Mouse (Mus musculus): ENCODE data around the gene Acvrl1. TPM values are rescaled to one million over a fixed set of nuclear protein-coding genes. Genes with fewer than 3 reads are reported as not detected.

The Acvrl1 gene
- polyA plus RNA-seq, 1 experiment from 2014 or later, result 10.2 TPM

DNA sequence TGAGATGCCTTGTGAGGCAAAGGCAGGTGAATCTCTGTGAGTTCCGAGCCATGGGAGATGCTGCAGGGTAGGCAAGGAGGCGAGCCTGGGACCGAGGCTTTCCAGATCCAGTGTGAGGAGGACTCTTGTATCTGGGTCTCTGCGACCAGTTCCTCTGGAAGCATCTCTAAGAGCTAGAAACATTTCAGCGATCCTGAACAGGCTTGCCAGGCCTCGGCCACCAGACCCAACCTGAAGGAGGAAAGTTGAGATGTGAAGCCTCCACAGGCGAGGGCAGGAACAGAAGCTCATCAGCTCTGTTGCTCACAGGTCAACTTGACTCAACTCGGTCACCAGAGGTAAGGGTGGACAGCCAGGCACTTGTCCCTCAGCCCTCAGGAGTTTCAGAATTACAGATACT lies 36.8 kb upstream of the Acvrl1 start:
- H3K4me2 ChIP-seq (ENCODE audit: low read length), result no peak overlapping the region
- H3K4me3 ChIP-seq (ENCODE audit: low read length), result no peak overlapping the region
- peaks cover 16% of the 10 kb centered on the region for H3K4me1 ChIP-seq (ENCODE audit: control insufficient read depth, insufficient read depth, low read depth, low read length)
- H3K36me3 ChIP-seq (ENCODE audit: control insufficient read depth, insufficient read depth, low read length), result no peaks in the 10 kb centered on the region
- no peak for ATAC-seq
- no peak overlapping the region for H3K9ac ChIP-seq (ENCODE audit: low read depth, low read length)
- no peaks in the 10 kb centered on the region for H3K9me3 ChIP-seq (ENCODE audit: control insufficient read depth, low read length)
- WGBS, result 96% methylated on average over 8 of the region's 8 CpGs
- no peaks in the 10 kb centered on the region for H3K27me3 ChIP-seq (replicated peaks; ENCODE audit: control insufficient read depth, insufficient read depth, low read length)
- H3K27ac ChIP-seq (ENCODE audit: low read depth, low read length), result no peak overlapping the region

DNA sequence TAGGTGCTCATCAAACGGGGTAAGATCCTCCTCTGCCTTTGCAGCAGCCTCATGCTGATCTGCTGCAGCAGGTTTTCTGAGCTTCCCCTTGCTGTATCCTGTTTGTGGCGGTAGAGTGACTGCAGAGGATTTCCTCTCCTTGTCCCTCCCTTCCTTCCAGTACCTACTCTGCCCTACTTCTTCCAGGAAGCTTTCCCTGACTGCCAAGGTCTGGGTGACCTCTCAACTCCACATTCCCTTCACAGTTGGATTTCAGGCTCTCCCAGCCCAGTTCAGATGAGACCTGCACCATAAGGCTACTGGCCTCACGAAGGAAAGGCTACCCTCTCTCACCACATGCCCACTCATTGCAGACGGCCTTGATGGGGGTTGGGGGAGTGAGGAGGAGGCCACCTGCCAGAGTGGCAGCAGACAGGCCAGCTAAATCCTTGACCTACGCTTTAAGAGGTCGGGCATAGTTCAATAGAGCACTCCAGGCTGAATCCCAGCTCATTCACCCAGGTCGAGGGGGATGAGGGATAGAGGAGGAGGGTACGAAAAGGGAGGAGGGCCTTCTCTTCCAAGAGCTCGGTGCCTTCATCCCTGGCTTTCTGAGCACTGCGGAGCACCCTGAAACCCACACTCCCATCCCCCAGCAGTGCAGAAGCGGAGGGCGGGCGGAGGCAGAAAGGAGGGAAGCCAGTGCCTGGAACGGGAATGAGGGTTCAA lies 36.0 kb upstream of the Acvrl1 start:
- no peak overlapping the region for H3K4me2 ChIP-seq (ENCODE audit: low read length)
- H3K27me3 ChIP-seq (replicated peaks; ENCODE audit: control insufficient read depth, insufficient read depth, low read length), result no peaks in the 10 kb centered on the region
- H3K27ac ChIP-seq (ENCODE audit: low read depth, low read length), result peak overlapping the region; percentile 64
- 0 out of 2 replicates have a peak, but pooled peaks have one; percentile 2 for ATAC-seq
- H3K4me1 ChIP-seq (ENCODE audit: control insufficient read depth, insufficient read depth, low read depth, low read length), result peaks cover 16% of the 10 kb centered on the region
- 30% methylated on average over 14 of the region's 14 CpGs for WGBS
- no peak overlapping the region for H3K4me3 ChIP-seq (ENCODE audit: low read length)
- H3K36me3 ChIP-seq (ENCODE audit: control insufficient read depth, insufficient read depth, low read length), result no peaks in the 10 kb centered on the region
- no peaks in the 10 kb centered on the region for H3K9me3 ChIP-seq (ENCODE audit: control insufficient read depth, low read length)
- H3K9ac ChIP-seq (ENCODE audit: low read depth, low read length), result peak overlapping the region; percentile 17; the same call in 1 of the 2 replicates

DNA sequence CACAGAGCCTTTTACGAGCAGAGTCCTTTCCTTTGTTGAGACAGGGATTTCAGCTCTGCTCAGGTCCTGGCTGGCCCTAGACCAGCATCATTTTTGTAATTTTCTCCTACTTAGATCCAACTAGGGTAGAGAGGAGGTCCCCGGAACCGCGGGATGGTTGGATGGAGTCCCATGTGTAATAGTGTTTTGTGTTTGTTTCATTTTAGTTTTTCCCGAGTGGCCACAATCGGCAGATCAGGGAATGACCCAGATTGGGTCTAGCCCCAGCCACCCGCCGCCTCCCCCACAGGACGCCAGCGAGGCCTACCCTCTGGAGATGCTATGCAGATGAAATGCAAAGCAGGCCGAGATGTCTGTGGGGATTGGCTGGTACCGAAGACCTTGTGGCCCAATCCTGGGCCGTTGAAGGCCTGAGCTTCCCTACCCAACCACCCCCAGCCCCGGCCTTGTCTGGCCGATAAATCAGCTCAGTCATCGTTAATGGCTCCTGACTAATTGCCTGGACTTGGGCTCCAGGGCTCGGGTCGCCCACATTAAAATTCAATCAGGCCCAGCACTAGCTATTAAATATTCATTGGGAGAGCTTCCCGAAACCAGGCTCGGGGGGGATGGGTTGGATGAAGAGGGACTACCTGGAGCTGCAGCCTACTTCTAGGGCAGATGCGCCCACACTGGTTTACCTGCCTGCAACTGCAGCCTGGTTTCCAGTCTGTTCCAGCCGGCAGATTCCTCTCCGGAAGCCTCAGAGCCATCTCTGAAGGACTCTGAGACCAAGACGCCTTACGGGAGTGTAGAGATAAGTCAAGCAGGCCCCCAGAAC lies 35.3 kb upstream of the Acvrl1 start:
- Histone ChIP-seq H3K27ac (ENCODE audit: low read depth, low read length) (peak overlapping the region; percentile 64), H3K27me3 (replicated peaks; ENCODE audit: control insufficient read depth, insufficient read depth, low read length) (no peaks in the 10 kb centered on the region), H3K36me3 (ENCODE audit: control insufficient read depth, insufficient read depth, low read length) (no peaks in the 10 kb centered on the region), H3K9me3 (ENCODE audit: control insufficient read depth, low read length) (no peaks in the 10 kb centered on the region), H3K4me1 (ENCODE audit: control insufficient read depth, insufficient read depth, low read depth, low read length) (peaks cover 18% of the 10 kb centered on the region), H3K4me3 (ENCODE audit: low read length) (no peak overlapping the region), H3K4me2 (ENCODE audit: low read length) (peak overlapping the region; percentile 31), H3K9ac (ENCODE audit: low read depth, low read length) (0 out of 2 replicates have a peak overlapping the region, but pooled peaks have one; percentile 11)
- 11% methylated on average over 25 of the region's 25 CpGs for WGBS
- ATAC-seq, result peak; percentile 84

DNA sequence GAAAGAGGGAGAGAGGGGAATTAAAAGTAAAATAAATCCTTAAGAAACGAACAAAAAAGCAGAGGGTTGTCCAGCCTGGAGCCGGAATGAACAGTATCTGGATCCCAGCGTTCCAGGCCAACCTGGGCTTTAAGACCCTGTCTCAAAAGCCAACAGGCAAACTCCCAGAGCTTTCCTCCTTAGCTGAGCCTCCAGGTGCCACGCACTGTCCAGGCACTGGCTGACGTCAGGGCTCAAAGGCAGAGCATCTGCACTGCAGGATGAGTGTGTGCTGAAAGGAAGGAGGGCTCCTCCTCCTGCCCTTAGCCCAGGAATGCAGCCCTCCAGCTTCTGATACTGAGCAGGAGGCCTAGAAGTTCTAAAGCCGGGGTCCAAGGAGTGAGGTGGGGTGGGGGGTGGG lies 34.3 kb upstream of the Acvrl1 start:
- Histone ChIP-seq H3K4me3 (ENCODE audit: low read length) (no peak overlapping the region), H3K4me1 (ENCODE audit: control insufficient read depth, insufficient read depth, low read depth, low read length) (peaks cover 20% of the 10 kb centered on the region), H3K9me3 (ENCODE audit: control insufficient read depth, low read length) (no peaks in the 10 kb centered on the region), H3K27me3 (replicated peaks; ENCODE audit: control insufficient read depth, insufficient read depth, low read length) (no peaks in the 10 kb centered on the region), H3K27ac (ENCODE audit: low read depth, low read length) (no peak overlapping the region), H3K4me2 (ENCODE audit: low read length) (no peak overlapping the region), H3K9ac (ENCODE audit: low read depth, low read length) (no peak overlapping the region), H3K36me3 (ENCODE audit: control insufficient read depth, insufficient read depth, low read length) (no peaks in the 10 kb centered on the region)
- WGBS, result 47% methylated on average over 6 of the region's 6 CpGs
- no peak for ATAC-seq

DNA sequence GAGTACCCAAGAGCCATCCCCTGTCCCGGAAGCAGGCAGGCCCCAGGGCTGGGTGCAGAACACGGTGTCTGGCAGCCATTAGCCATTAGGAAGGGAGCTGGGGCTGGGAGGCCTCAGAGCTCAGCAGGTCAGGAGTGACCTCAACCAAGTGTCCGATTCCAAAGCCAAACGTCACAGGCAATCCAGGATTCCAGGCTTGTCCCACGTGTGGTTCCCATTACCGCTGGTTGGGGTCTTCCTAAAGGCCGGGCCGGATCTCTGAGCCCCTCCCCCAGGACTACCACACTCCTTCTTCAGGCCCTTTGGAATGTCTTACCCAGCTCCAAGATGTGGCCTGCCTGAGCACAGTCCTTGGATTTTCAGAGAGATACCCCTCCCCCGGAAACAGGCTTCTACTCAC lies 33.3 kb upstream of the Acvrl1 start:
- WGBS, result 64% methylated on average over 9 of the region's 9 CpGs
- Histone ChIP-seq H3K4me1 (ENCODE audit: control insufficient read depth, insufficient read depth, low read depth, low read length) (peaks cover 20% of the 10 kb centered on the region), H3K36me3 (ENCODE audit: control insufficient read depth, insufficient read depth, low read length) (no peaks in the 10 kb centered on the region), H3K27ac (ENCODE audit: low read depth, low read length) (no peak overlapping the region), H3K4me3 (ENCODE audit: low read length) (no peak overlapping the region), H3K9ac (ENCODE audit: low read depth, low read length) (no peak overlapping the region), H3K9me3 (ENCODE audit: control insufficient read depth, low read length) (no peaks in the 10 kb centered on the region), H3K27me3 (replicated peaks; ENCODE audit: control insufficient read depth, insufficient read depth, low read length) (no peaks in the 10 kb centered on the region), H3K4me2 (ENCODE audit: low read length) (no peak overlapping the region)
- ATAC-seq, result no peak

DNA sequence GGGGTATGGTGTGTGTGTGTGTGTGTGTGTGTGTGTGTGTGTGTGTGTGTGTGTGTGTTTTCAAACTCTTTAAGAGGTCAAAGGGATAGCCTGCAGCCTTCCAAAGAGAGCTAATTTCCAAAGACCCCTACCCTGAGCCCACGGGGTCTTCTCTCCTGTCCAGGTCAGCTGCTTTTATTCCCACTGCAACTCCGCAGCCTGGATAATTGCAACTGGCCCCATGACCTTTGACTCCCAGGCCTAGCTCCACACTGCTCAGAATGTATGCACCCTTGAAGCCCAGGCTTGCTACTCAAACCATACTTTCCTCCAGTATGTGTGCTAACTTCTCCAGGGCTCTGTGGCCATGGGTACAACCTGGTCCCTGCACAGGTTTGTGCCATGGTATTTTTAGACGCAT lies 32.9 kb upstream of the Acvrl1 start:
- Histone ChIP-seq H3K4me2 (ENCODE audit: low read length) (no peak overlapping the region), H3K27me3 (replicated peaks; ENCODE audit: control insufficient read depth, insufficient read depth, low read length) (no peaks in the 10 kb centered on the region), H3K9ac (ENCODE audit: low read depth, low read length) (no peak overlapping the region), H3K4me1 (ENCODE audit: control insufficient read depth, insufficient read depth, low read depth, low read length) (peaks cover 20% of the 10 kb centered on the region), H3K9me3 (ENCODE audit: control insufficient read depth, low read length) (no peaks in the 10 kb centered on the region), H3K27ac (ENCODE audit: low read depth, low read length) (no peak overlapping the region), H3K36me3 (ENCODE audit: control insufficient read depth, insufficient read depth, low read length) (no peaks in the 10 kb centered on the region), H3K4me3 (ENCODE audit: low read length) (no peak overlapping the region)
- 49% methylated on average over 3 of the region's 3 CpGs for WGBS
- no peak for ATAC-seq

DNA sequence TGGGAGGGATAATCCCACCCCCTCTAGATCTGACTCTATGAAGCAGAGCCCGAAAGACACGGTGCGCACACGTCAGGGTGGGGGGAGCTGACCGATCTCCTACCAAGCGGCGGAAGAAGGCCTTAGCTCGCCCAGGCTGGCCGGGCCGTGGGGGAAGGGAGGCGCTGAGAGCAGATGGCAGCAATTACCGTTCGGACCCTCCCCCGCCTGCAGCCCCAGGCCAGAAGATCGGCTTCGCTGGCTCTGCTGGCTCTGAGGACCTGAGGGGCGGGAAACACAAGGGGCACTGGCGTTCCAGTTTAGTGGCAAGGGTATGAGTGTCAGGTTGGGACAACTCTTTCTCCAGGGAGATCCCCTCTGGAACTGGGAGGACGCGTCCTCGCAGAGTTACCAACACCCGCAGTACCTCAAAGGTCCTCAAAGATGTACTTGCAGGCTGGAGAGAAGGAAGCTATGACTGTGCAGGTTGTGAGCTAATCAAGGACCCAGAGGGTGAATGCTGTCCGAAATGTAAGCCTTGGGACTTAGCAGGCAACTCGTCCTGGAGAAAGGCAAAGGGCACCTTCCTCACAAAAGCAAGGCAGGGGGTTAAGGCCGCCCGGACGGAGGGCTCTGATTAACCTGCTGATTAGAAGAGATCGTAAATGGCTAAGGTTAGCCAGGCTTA lies 30.2 kb upstream of the Acvrl1 start:
- Histone ChIP-seq H3K27me3 (replicated peaks; ENCODE audit: control insufficient read depth, insufficient read depth, low read length) (no peaks in the 10 kb centered on the region), H3K4me1 (ENCODE audit: control insufficient read depth, insufficient read depth, low read depth, low read length) (peaks cover 11% of the 10 kb centered on the region), H3K9ac (ENCODE audit: low read depth, low read length) (no peak overlapping the region), H3K36me3 (ENCODE audit: control insufficient read depth, insufficient read depth, low read length) (no peaks in the 10 kb centered on the region), H3K4me3 (ENCODE audit: low read length) (no peak overlapping the region), H3K27ac (ENCODE audit: low read depth, low read length) (no peak overlapping the region), H3K4me2 (ENCODE audit: low read length) (peak overlapping the region; percentile 40), H3K9me3 (ENCODE audit: control insufficient read depth, low read length) (no peaks in the 10 kb centered on the region)
- peak; percentile 59 for ATAC-seq
- 6% methylated on average over 28 of the region's 28 CpGs for WGBS

DNA sequence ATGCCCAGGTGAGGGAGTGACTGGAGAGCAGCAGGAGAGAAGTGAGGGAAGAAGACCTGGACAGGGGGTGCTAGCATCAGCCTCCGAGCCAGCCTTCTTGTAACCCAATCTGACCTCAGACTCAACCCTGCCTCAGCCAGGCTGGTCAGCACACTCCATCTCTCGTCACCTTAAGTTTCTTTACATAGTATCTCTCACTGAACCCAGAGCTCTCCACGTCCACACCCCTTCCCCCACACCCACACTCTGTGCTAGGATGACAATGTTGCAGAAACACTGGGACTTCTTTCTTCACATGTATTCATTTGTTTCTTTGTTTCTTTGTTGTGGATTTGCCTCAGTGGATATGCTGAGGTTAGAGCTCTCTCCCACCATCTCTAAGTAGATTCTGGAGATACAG lies 27.3 kb upstream of the Acvrl1 start:
- H3K4me1 ChIP-seq (ENCODE audit: control insufficient read depth, insufficient read depth, low read depth, low read length), result peaks cover 8% of the 10 kb centered on the region
- H3K36me3 ChIP-seq (ENCODE audit: control insufficient read depth, insufficient read depth, low read length), result no peaks in the 10 kb centered on the region
- ATAC-seq, result no peak
- H3K4me3 ChIP-seq (ENCODE audit: low read length), result no peak overlapping the region
- no peak overlapping the region for H3K27ac ChIP-seq (ENCODE audit: low read depth, low read length)
- H3K27me3 ChIP-seq (replicated peaks; ENCODE audit: control insufficient read depth, insufficient read depth, low read length), result no peaks in the 10 kb centered on the region
- H3K9me3 ChIP-seq (ENCODE audit: control insufficient read depth, low read length), result no peaks in the 10 kb centered on the region
- H3K9ac ChIP-seq (ENCODE audit: low read depth, low read length), result no peak overlapping the region
- no peak overlapping the region for H3K4me2 ChIP-seq (ENCODE audit: low read length)
- 78% methylated on average over 3 of the region's 3 CpGs for WGBS

All from hindbrain, embryonic 16.5 days (tissue).